Mouse (Mus musculus) liver, adult 2 months (tissue): ENCODE data around the gene Ypel5.

Experiments used
- CTCF ChIP-seq: fragments of 200-500 bp; IDR thresholded peaks from 2 replicates; pipeline ENCODE4 v1.5.1; 2011; ENCODE audit warnings: low read depth, low read length, control low read depth
- POLR2A ChIP-seq: fragments of 200-500 bp; IDR thresholded peaks from 2 replicates; pipeline ENCODE4 v1.6.1; 2011; ENCODE audit warnings: low read length, control low read depth; ENCODE audit not compliant: insufficient read depth; ENCODE audit errors: extremely low read depth

GRCm38 (mm10) chr17:72881804-72882203, 45.6 kb downstream of the Ypel5 start:
- TF ChIP-seq POLR2A (no peak), CTCF (no peak)
